In the genomic region with DNA sequence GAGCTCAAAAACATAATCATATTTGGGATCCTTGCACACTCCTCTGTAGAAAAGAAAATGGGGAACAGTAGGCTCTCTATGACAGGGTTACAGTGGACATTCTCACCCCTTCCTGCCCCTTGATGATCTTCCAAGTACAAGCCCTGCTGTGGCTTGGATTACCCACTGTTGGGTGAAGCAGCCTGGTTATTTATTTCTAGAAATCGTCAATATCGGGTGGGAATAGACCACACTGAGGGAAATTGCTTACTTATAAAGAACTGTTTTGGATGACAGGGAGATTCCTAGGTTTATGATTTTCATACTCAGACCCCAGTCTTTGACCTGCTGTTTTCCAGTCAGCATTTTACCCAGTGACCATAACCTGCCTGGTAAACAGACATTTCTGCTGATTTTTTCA, we compare ENCODE assay signal across 20 mouse cellular contexts. TPM values are rescaled to one million over a fixed set of nuclear protein-coding genes. Genes with fewer than 3 reads are reported as not detected.
"Had no signal": no experiment of that assay in that cellular context is flagged by ENCODE, and none has a peak within 500 bp of the region (broad histone marks: within the 10 kb centered on the region; RNA-seq: fewer than 3 reads in every experiment).

A gene (minus strand): TSS at position 164 of the 400 bp plus-strand sequence.

- H3K9me3 ChIP-seq: intestine, embryonic 15.5 days; limb, embryonic 15.5 days; liver, embryonic 15.5 days; midbrain, embryonic 13.5 days had no signal

- H3K4me2 ChIP-seq: hindbrain, embryonic 14.5 days; intestine, embryonic 15.5 days; limb, embryonic 15.5 days; liver, embryonic 15.5 days; lung, embryonic 14.5 days; midbrain, embryonic 13.5 days had no signal

- H3K9ac ChIP-seq: hindbrain, embryonic 14.5 days; intestine, embryonic 15.5 days; limb, embryonic 15.5 days; liver, embryonic 15.5 days; lung, embryonic 14.5 days; midbrain, embryonic 13.5 days had no signal

- H3K4me3 ChIP-seq: intestine, embryonic 15.5 days; limb, embryonic 15.5 days; liver, embryonic 15.5 days; midbrain, embryonic 13.5 days had no signal

- H3K27ac ChIP-seq: hindbrain, embryonic 14.5 days; intestine, embryonic 15.5 days; limb, embryonic 15.5 days; liver, embryonic 15.5 days; macrophage; midbrain, embryonic 13.5 days had no signal

- DNase-seq: layer of hippocampus, adult 9-11 months; layer of hippocampus, postnatal 36 days; lung, embryonic 14.5 days; lung, postnatal 10 days; right cerebral cortex, postnatal 14 days; thymus, adult 18-20 months; thymus, postnatal 14 days had no signal

- H3K4me1 ChIP-seq: intestine, embryonic 15.5 days; limb, embryonic 15.5 days; liver, embryonic 15.5 days; midbrain, embryonic 13.5 days had no signal

- ATAC-seq: midbrain, embryonic 13.5 days had no signal

- H3K36me3 ChIP-seq: intestine, embryonic 15.5 days; limb, embryonic 15.5 days; liver, embryonic 15.5 days; midbrain, embryonic 13.5 days had no signal

- H3K27me3 ChIP-seq: intestine, embryonic 15.5 days; limb, embryonic 15.5 days; liver, embryonic 15.5 days; midbrain, embryonic 13.5 days had no signal

RNA-seq across cellular contexts. Expression of the gene that starts here (rescaled TPM):
- total RNA-seq: layer of hippocampus, adult 18-20 months; layer of hippocampus, postnatal 36 days; left cerebral cortex, adult 8-10 months; left cerebral cortex, postnatal 25 days; midbrain, postnatal 0 days had no signal
- polyA plus RNA-seq: hindbrain, embryonic 14.5 days; limb, embryonic 11.5 days; limb, embryonic 15.5 days; lung, embryonic 14.5 days; macrophage; midbrain, embryonic 13.5 days; midbrain, postnatal 0 days; neural tube, embryonic 14.5 days; spleen, adult 2 months had no signal
